Mouse (Mus musculus): ENCODE data around the gene Serpinb1c. TPM values are rescaled to one million over a fixed set of nuclear protein-coding genes. Genes with fewer than 3 reads are reported as not detected.
A peak's percentile ranks its signal among the peaks of the same experiment; 100 is the strongest.
"Not testable (repeated sequence)": the region's sequence is repeated elsewhere in the genome, so short reads cannot be mapped to it uniquely, and the experiment has no call there.

Gene Serpinb1c
- polyA plus RNA-seq, 1 experiment, result not detected

DNA sequence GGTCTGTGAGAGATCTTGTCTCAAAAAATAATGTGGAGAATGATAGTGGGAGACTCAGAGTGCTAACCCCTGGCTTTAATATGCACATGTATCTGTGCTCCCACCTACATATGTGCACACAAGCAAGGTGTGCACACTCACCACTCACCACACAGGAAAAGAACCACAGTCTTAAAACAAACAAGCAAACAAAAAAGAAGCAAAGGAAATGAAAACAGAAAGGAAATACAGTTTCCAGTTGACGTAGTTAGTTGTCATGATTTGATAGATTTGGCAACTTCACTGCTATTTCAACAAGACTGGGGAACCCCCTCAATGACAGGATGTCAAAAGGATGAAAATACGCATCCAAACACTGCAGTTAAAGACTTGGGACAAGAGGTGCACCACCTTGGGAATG, 1.1 kb upstream of the Serpinb1c start:
- not testable (repeated sequence) for H3K4me3 ChIP-seq (ENCODE audit: insufficient read depth, low read depth, low read length); H3K4me1 ChIP-seq (ENCODE audit: control insufficient read depth, insufficient read depth, insufficient read length, low read length); H3K27ac ChIP-seq (replicated peaks; ENCODE audit: low read depth, low read length)

DNA sequence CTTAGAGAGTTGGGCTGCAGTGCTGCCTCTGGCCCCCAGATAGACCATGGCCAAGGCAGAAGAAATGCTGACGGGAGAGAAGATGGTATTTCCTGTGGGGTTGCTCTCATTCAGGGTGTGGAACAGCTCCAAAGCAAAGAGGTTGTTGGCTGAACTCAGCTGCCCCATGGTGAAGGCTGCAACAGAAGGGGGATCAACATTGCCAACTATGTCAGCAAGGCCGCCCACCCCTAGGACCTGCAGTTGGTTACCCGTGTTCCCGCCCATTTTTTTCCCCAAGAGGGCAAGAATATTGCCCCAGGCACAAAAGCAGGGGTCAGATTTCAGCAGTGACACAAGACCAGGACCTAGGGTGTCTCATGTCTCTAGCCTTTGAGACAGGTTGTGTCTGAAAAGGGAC, 1.1 kb downstream of the Serpinb1c start:
- Histone ChIP-seq H3K4me1 (ENCODE audit: control insufficient read depth, insufficient read depth, insufficient read length, low read length) (no peaks in the 10 kb centered on the region), H3K4me3 (ENCODE audit: insufficient read depth, low read depth, low read length) (no peak overlapping the region), H3K27ac (replicated peaks; ENCODE audit: low read depth, low read length) (no peak overlapping the region)

- H3K27ac ChIP-seq (replicated peaks; ENCODE audit: low read depth, low read length), result no peak overlapping the region
- no peak overlapping the region for H3K4me3 ChIP-seq (ENCODE audit: insufficient read depth, low read depth, low read length)
- no peaks in the 10 kb centered on the region for H3K4me1 ChIP-seq (ENCODE audit: control insufficient read depth, insufficient read depth, insufficient read length, low read length)
Measured at GRCm38 (mm10) chr13:32884755-32885154, 13.3 kb downstream of the Serpinb1c start.

GRCm38 (mm10) chr13:32873862-32874261, 24.1 kb downstream of the Serpinb1c start:
- Histone ChIP-seq H3K4me3 (ENCODE audit: insufficient read depth, low read depth, low read length) (no peak overlapping the region), H3K27ac (replicated peaks; ENCODE audit: low read depth, low read length) (no peak overlapping the region), H3K4me1 (ENCODE audit: control insufficient read depth, insufficient read depth, insufficient read length, low read length) (no peaks in the 10 kb centered on the region)

- Histone ChIP-seq H3K4me1 (ENCODE audit: control insufficient read depth, insufficient read depth, insufficient read length, low read length) (no peaks in the 10 kb centered on the region), H3K4me3 (ENCODE audit: insufficient read depth, low read depth, low read length) (no peak overlapping the region), H3K27ac (replicated peaks; ENCODE audit: low read depth, low read length) (no peak overlapping the region)
Measured at GRCm38 (mm10) chr13:32868843-32869242, 29.2 kb downstream of the Serpinb1c start.

- H3K4me3 ChIP-seq (ENCODE audit: insufficient read depth, low read depth, low read length); H3K4me1 ChIP-seq (ENCODE audit: control insufficient read depth, insufficient read depth, insufficient read length, low read length); H3K27ac ChIP-seq (replicated peaks; ENCODE audit: low read depth, low read length): not testable (repeated sequence)
Measured at GRCm38 (mm10) chr13:32868233-32868632, 29.8 kb downstream of the Serpinb1c start.

DNA sequence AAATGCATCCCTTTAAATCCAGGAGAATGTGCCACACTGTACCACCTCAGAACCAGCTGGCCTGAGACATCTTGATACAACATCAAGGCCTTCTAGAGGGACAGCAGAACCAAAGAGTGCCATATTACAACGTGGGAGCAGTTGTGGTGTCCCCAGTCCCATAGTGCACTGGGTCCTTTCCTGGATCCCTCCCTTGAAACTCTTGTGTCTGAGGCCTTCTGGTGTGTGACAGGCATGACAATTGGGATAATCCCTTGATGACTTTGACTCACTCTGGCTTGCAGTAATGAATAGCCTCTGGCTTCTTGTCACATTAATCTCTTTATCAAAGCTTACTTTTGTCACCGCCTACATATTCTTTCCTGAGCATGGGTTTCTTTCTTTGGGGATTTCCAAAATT, 31.0 kb downstream of the Serpinb1c start:
- H3K27ac ChIP-seq (replicated peaks; ENCODE audit: low read depth, low read length), result no peak overlapping the region
- no peaks in the 10 kb centered on the region for H3K4me1 ChIP-seq (ENCODE audit: control insufficient read depth, insufficient read depth, insufficient read length, low read length)
- H3K4me3 ChIP-seq (ENCODE audit: insufficient read depth, low read depth, low read length), result no peak overlapping the region

- H3K27ac ChIP-seq (replicated peaks; ENCODE audit: low read depth, low read length), result no peak overlapping the region
- H3K4me3 ChIP-seq (ENCODE audit: insufficient read depth, low read depth, low read length), result no peak overlapping the region
- H3K4me1 ChIP-seq (ENCODE audit: control insufficient read depth, insufficient read depth, insufficient read length, low read length), result no peaks in the 10 kb centered on the region
Measured at GRCm38 (mm10) chr13:32866484-32866883, 31.5 kb downstream of the Serpinb1c start.

- H3K27ac ChIP-seq (replicated peaks; ENCODE audit: low read depth, low read length), result no peak overlapping the region
- H3K4me1 ChIP-seq (ENCODE audit: control insufficient read depth, insufficient read depth, insufficient read length, low read length), result no peaks in the 10 kb centered on the region
- no peak overlapping the region for H3K4me3 ChIP-seq (ENCODE audit: insufficient read depth, low read depth, low read length)
Measured at GRCm38 (mm10) chr13:32865591-32865990, 32.4 kb downstream of the Serpinb1c start.

DNA sequence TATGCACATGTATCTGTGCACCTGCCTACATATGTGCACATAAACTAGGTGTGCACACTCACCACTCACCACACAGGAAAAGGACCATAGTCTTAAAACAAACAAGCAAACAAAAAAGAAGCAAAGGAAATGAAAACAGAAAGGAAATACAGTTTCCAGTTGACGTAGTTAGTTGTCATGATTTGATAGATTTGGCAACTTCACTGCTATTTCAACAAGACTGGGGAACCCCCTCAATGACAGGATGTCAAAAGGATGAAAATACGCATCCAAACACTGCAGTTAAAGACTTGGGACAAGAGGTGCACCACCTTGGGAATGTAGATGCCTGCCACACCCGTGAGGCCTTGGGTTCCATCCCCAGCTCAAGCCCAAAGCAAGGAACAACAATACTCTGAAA, 33.5 kb downstream of the Serpinb1c start:
- not testable (repeated sequence) for H3K4me1 ChIP-seq (ENCODE audit: control insufficient read depth, insufficient read depth, insufficient read length, low read length); H3K27ac ChIP-seq (replicated peaks; ENCODE audit: low read depth, low read length); H3K4me3 ChIP-seq (ENCODE audit: insufficient read depth, low read depth, low read length)

- Histone ChIP-seq H3K27ac (replicated peaks; ENCODE audit: low read depth, low read length) (no peak overlapping the region), H3K4me3 (ENCODE audit: insufficient read depth, low read depth, low read length) (no peak overlapping the region), H3K4me1 (ENCODE audit: control insufficient read depth, insufficient read depth, insufficient read length, low read length) (no peaks in the 10 kb centered on the region)
Measured at GRCm38 (mm10) chr13:32863456-32863855, 34.6 kb downstream of the Serpinb1c start.

DNA sequence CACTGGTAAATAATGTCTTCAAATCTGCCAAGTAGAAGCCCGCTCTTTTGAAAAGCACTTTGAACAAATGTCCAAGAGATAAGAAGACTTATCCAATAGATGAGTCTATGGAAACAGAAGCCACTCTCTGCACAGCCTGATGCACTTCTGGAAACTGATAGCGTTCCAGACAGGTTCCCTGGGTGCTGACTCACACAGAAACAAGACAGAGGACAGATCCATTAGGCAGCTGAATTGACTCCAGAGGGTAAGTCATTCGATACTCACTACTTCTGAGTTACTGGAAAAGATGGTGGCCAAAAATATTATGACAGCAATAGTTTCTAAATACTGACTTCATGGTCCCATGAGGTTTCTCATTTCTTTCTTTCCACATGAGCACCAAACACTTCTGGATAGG, 37.2 kb downstream of the Serpinb1c start:
- no peaks in the 10 kb centered on the region for H3K4me1 ChIP-seq (ENCODE audit: control insufficient read depth, insufficient read depth, insufficient read length, low read length)
- H3K27ac ChIP-seq (replicated peaks; ENCODE audit: low read depth, low read length), result no peak overlapping the region
- no peak overlapping the region for H3K4me3 ChIP-seq (ENCODE audit: insufficient read depth, low read depth, low read length)

- H3K27ac ChIP-seq (replicated peaks; ENCODE audit: low read depth, low read length), result no peak overlapping the region
Measured at GRCm38 (mm10) chr13:32853073-32853472, 44.9 kb downstream of the Serpinb1c start.

GRCm38 (mm10) chr13:32852539-32852938, 45.5 kb downstream of the Serpinb1c start:
- Histone ChIP-seq H3K4me1 (ENCODE audit: control insufficient read depth, insufficient read depth, insufficient read length, low read length) (peaks cover 11% of the 10 kb centered on the region; the same call in 1 of the 2 replicates), H3K4me3 (ENCODE audit: insufficient read depth, low read depth, low read length) (no peak overlapping the region), H3K27ac (replicated peaks; ENCODE audit: low read depth, low read length) (no peak overlapping the region)

More at GRCm38 (mm10) chr13:32853073-32853472, 44.9 kb downstream of the Serpinb1c start:
- no peak overlapping the region for H3K4me3 ChIP-seq (ENCODE audit: insufficient read depth, low read depth, low read length)
- peaks cover 11% of the 10 kb centered on the region; the same call in 1 of the 2 replicates for H3K4me1 ChIP-seq (ENCODE audit: control insufficient read depth, insufficient read depth, insufficient read length, low read length)

DNA sequence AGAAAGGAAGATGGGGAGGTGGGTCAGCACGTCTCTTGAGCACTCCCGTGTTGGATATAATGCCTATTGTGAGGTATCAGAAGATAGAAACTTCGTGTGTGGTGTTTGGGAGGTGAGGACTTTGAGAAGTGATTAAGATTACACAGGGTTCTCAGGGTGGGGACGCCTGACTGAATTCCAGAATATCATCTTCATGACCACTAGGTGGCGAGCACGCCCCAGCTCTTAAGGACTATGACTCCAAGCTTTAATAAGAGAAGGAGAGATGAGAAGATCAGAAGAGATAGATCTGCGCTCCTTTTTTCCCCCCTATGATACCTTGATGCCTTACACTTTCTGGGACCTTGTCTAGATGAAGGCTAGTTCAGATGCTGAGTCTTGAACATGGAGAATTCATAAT, 46.0 kb downstream of the Serpinb1c start:
- Histone ChIP-seq H3K4me3 (ENCODE audit: insufficient read depth, low read depth, low read length) (no peak overlapping the region), H3K4me1 (ENCODE audit: control insufficient read depth, insufficient read depth, insufficient read length, low read length) (peaks cover 11% of the 10 kb centered on the region; the same call in 1 of the 2 replicates), H3K27ac (replicated peaks; ENCODE audit: low read depth, low read length) (no peak overlapping the region)

- Histone ChIP-seq H3K4me3 (ENCODE audit: insufficient read depth, low read depth, low read length) (peak within 1 kb of the TSS; percentile 28), H3K27ac (replicated peaks; ENCODE audit: low read depth, low read length) (no peak within 1 kb of the TSS), H3K4me1 (ENCODE audit: control insufficient read depth, insufficient read depth, insufficient read length, low read length) (peaks cover 11% of the 10 kb centered on the region; the same call in 1 of the 2 replicates)
Measured at GRCm38 (mm10) chr13:32850668-32851404, 47.2 kb downstream of the Serpinb1c start, which contains the start of gene Serpinb1a. TSS of gene Serpinb1a (minus strand) at chr13:32851185.
